Mouse (Mus musculus) adrenal gland, adult (tissue): Measurements from ENCODE around the gene Olfr512.

Experiments used
- DNase-seq, 2 experiments: peaks; one replicate each; pipeline ENCODE4 v3.0.0; 2022 to 2023; ENCODE audit warnings: low spot score in 1 of 2; ENCODE audit not compliant: inconsistent age in 2 of 2

Gene Olfr512

GRCm38 (mm10) chr7:108713020-108713419 is at the start of gene Olfr512:
Gene Olfr512 (plus strand): TSS chr7:108713320.
- DNase-seq: no peak

GRCm38 (mm10) chr7:108666118-108666517 is 47.0 kb upstream of the Olfr512 start, which contains the start of gene Olfr510:
Gene Olfr510 (plus strand): TSS chr7:108666418.
- no peak for DNase-seq

- DNase-seq: no peak
Observed at GRCm38 (mm10) chr7:108671058-108671457, 42.1 kb upstream of the Olfr512 start.

GRCm38 (mm10) chr7:108678886-108679285 is 34.2 kb upstream of the Olfr512 start:
- DNase-seq: no peak

- no peak for DNase-seq
Observed at GRCm38 (mm10) chr7:108750673-108751072, 37.6 kb downstream of the Olfr512 start, which contains the start of gene Olfr513. Gene Olfr513 (plus strand): TSS chr7:108750973.

GRCm38 (mm10) chr7:108760411-108760810 is 47.3 kb downstream of the Olfr512 start:
- no peak for DNase-seq
